Mouse (Mus musculus): ENCODE results near the gene Cpn2. TPM values are rescaled to one million over a fixed set of nuclear protein-coding genes. Genes with fewer than 3 reads are reported as not detected.

Cpn2 gene
- total RNA-seq, 2 experiments from 2014 or later, result 1.3 to 10.9 TPM

GRCm38 (mm10) chr16:30241623-30242022, 25.7 kb downstream of the Cpn2 start:
- no peak for DNase-seq (ENCODE audit: low spot score in 2 of 2)

- no peak for DNase-seq (ENCODE audit: low spot score in 2 of 2)
Observed at GRCm38 (mm10) chr16:30238791-30239190, 28.5 kb downstream of the Cpn2 start.

GRCm38 (mm10) chr16:30236091-30236699, 31.1 kb downstream of the Cpn2 start:
- peak; percentile 73 to 77 for DNase-seq (ENCODE audit: low spot score in 2 of 2)

GRCm38 (mm10) chr16:30235577-30235976, 31.7 kb downstream of the Cpn2 start:
- DNase-seq (ENCODE audit: low spot score in 2 of 2), result no peak

- no peak for DNase-seq (ENCODE audit: low spot score in 2 of 2)
Observed at GRCm38 (mm10) chr16:30234636-30235546, 32.4 kb downstream of the Cpn2 start.

- no peak for DNase-seq (ENCODE audit: low spot score in 2 of 2)
Observed at GRCm38 (mm10) chr16:30234077-30234476, 33.2 kb downstream of the Cpn2 start.

- DNase-seq (ENCODE audit: low spot score in 2 of 2), result no peak
Observed at GRCm38 (mm10) chr16:30231882-30232604, 35.3 kb downstream of the Cpn2 start.

GRCm38 (mm10) chr16:30227352-30227751, 39.9 kb downstream of the Cpn2 start:
- no peak for DNase-seq (ENCODE audit: low spot score in 2 of 2)

- DNase-seq (ENCODE audit: low spot score in 2 of 2), result no peak
Observed at GRCm38 (mm10) chr16:30221161-30221782, 46.0 kb downstream of the Cpn2 start.

GRCm38 (mm10) chr16:30215811-30216210, 51.5 kb downstream of the Cpn2 start:
- DNase-seq (ENCODE audit: low spot score in 2 of 2), result no peak

GRCm38 (mm10) chr16:30213644-30214043, 53.7 kb downstream of the Cpn2 start:
- DNase-seq (ENCODE audit: low spot score in 2 of 2), result no peak

GRCm38 (mm10) chr16:30212035-30212434, 55.3 kb downstream of the Cpn2 start:
- no peak for DNase-seq (ENCODE audit: low spot score in 2 of 2)

- no peak for DNase-seq (ENCODE audit: low spot score in 2 of 2)
Observed at GRCm38 (mm10) chr16:30209264-30209663, 58.0 kb downstream of the Cpn2 start.

GRCm38 (mm10) chr16:30207991-30208390, 59.3 kb downstream of the Cpn2 start:
- DNase-seq (ENCODE audit: low spot score in 2 of 2), result no peak

- no peak for DNase-seq (ENCODE audit: low spot score in 2 of 2)
Observed at GRCm38 (mm10) chr16:30207111-30207828, 60.0 kb downstream of the Cpn2 start.

Other genes with a start within 250 kb of the Cpn2 start
- gene Hes1, start 203.1 kb downstream of the Cpn2 start, total RNA-seq (2021), result 10 to 100 TPM; 31.4 to 39.1 TPM
- gene Lrrc15, start 15.8 kb upstream of the Cpn2 start, total RNA-seq (2021), result under 1 TPM; 0.34 to 0.54 TPM
- gene Gp5, start 43.3 kb upstream of the Cpn2 start, total RNA-seq (2021), result 1 to 10 TPM in 1 of 2 experiments, under 1 TPM in 1; 0.34 to 1.3 TPM
- 10 to 100 TPM; 59.8 to 65.4 TPM for gene Atp13a3, start 138.5 kb upstream of the Cpn2 start, total RNA-seq (2021)